Mouse (Mus musculus) retina, postnatal 7 days (tissue): ENCODE data around the gene Rbm6.

Experiments
- DNase-seq: peaks from one replicate; pipeline ENCODE4 v3.0.0-alpha.2; 2012; ENCODE audit warnings: low read depth, low spot score

Gene Rbm6

GRCm38 (mm10) chr9:107880411-107880810, 7.4 kb upstream of the Rbm6 start:
- DNase-seq = no peak

GRCm38 (mm10) chr9:107872350-107873098, 513 bp downstream of the Rbm6 start:
- peak; percentile 89 for DNase-seq

GRCm38 (mm10) chr9:107866081-107866480, 7.0 kb downstream of the Rbm6 start:
- DNase-seq = no peak

GRCm38 (mm10) chr9:107864493-107864892, 8.5 kb downstream of the Rbm6 start:
- DNase-seq = no peak

- no peak for DNase-seq
These were observed 14.7 kb downstream of the Rbm6 start for GRCm38 (mm10) chr9:107858343-107858742.

- no peak for DNase-seq
These were observed 24.1 kb downstream of the Rbm6 start for GRCm38 (mm10) chr9:107848922-107849321.

GRCm38 (mm10) chr9:107842709-107843108, 30.3 kb downstream of the Rbm6 start:
- no peak for DNase-seq

GRCm38 (mm10) chr9:107838869-107839268, 34.2 kb downstream of the Rbm6 start:
- no peak for DNase-seq

- no peak for DNase-seq
These were observed 39.2 kb downstream of the Rbm6 start for GRCm38 (mm10) chr9:107833826-107834225.

- DNase-seq = no peak
These were observed 41.3 kb downstream of the Rbm6 start for GRCm38 (mm10) chr9:107831765-107832164.

- DNase-seq = no peak
These were observed 60.9 kb downstream of the Rbm6 start for GRCm38 (mm10) chr9:107812132-107812531.

- no peak for DNase-seq
These were observed 62.1 kb downstream of the Rbm6 start for GRCm38 (mm10) chr9:107810985-107811384.

- DNase-seq = no peak
These were observed 81.3 kb downstream of the Rbm6 start for GRCm38 (mm10) chr9:107791714-107792113.

GRCm38 (mm10) chr9:107782536-107783203, 90.4 kb downstream of the Rbm6 start:
- DNase-seq = no peak

GRCm38 (mm10) chr9:107776809-107777208, 96.2 kb downstream of the Rbm6 start:
- no peak for DNase-seq

- DNase-seq = no peak
These were observed 98.6 kb downstream of the Rbm6 start for GRCm38 (mm10) chr9:107774411-107774810.

GRCm38 (mm10) chr9:107771782-107772181, 101.3 kb downstream of the Rbm6 start:
- DNase-seq = no peak

GRCm38 (mm10) chr9:107770374-107771290, 102.4 kb downstream of the Rbm6 start, which contains the start of gene Rbm5:
Rbm5 (minus strand) TSS chr9:107770996.
- peak; percentile 78 for DNase-seq

- DNase-seq = no peak
These were observed 103.0 kb downstream of the Rbm6 start for GRCm38 (mm10) chr9:107770037-107770373.

GRCm38 (mm10) chr9:107769445-107770000, 103.5 kb downstream of the Rbm6 start:
- no peak for DNase-seq

- DNase-seq = no peak
These were observed 104.2 kb downstream of the Rbm6 start for GRCm38 (mm10) chr9:107768851-107769250.

- no peak for DNase-seq
These were observed 113.4 kb downstream of the Rbm6 start for GRCm38 (mm10) chr9:107759593-107759992.
